Mouse (Mus musculus): ENCODE measurements around the gene 2310033P09Rik. TPM values are rescaled to one million over a fixed set of nuclear protein-coding genes. Genes with fewer than 3 reads are reported as not detected.
"Not testable (repeated sequence)": the region's sequence is repeated elsewhere in the genome, so short reads cannot be mapped to it uniquely, and the experiment has no call there.

2310033P09Rik gene
- polyA plus RNA-seq, 1 experiment from 2014 or later = 24.5 TPM

GRCm38 (mm10) chr11:59209003-59209441 is 901 bp downstream of the 2310033P09Rik start:
- no peaks in the 10 kb centered on the region for H3K27me3 ChIP-seq (ENCODE audit: control insufficient read depth, insufficient read depth, low read length)
- H3K9me3 ChIP-seq (replicated peaks; ENCODE audit: control insufficient read depth, low read length) = no peaks in the 10 kb centered on the region
- H3K4me3 ChIP-seq (ENCODE audit: low read depth, low read length) = peak overlapping the region; percentile 83
- peaks cover 8% of the 10 kb centered on the region for H3K4me1 ChIP-seq (ENCODE audit: control insufficient read depth, insufficient read depth, low read length)
- peak overlapping the region; percentile 93 for H3K27ac ChIP-seq (ENCODE audit: low read depth, low read length)
- 9% methylated on average over 18 of the region's 18 CpGs for WGBS (ENCODE audit: insufficient replicate concordance)
- peak overlapping the region; percentile 67 for H3K4me2 ChIP-seq
- H3K36me3 ChIP-seq (ENCODE audit: control insufficient read depth, insufficient read depth, low read length) = peaks cover 19% of the 10 kb centered on the region
- peak; percentile 53; the same call in 1 of the 2 replicates for ATAC-seq (replicated peaks; ENCODE audit: insufficient number of reproducible peaks, low FRiP score, low TSS enrichment)
- peak overlapping the region; percentile 91 for H3K9ac ChIP-seq (ENCODE audit: low read depth, low read length)

DNA sequence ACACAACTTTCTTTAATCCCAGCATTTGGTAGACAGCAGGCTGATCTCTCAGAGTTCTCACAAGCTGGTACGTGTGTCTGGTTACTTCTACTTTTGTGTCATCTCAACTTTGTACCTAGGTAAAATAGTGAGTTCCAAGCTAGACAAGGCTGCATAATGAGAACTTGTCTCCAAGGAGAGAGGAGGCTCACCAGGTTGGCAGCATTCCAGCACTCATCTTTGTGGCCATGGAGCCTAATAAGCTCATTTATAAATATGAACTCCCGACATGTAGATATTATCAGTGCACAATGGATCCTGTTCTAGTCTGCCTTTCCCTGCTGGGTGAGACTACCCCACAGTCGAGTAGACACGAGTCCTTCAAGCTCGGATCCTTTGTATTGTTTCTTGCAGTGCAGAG is 1.5 kb downstream of the 2310033P09Rik start:
- peak overlapping the region; percentile 67 for H3K4me2 ChIP-seq
- H3K4me3 ChIP-seq (ENCODE audit: low read depth, low read length) = peak overlapping the region; percentile 83; the same call in 1 of the 2 replicates
- WGBS (ENCODE audit: insufficient replicate concordance) = 77% methylated on average over 5 of the region's 5 CpGs
- no peaks in the 10 kb centered on the region for H3K27me3 ChIP-seq (ENCODE audit: control insufficient read depth, insufficient read depth, low read length)
- peaks cover 19% of the 10 kb centered on the region for H3K36me3 ChIP-seq (ENCODE audit: control insufficient read depth, insufficient read depth, low read length)
- H3K9ac ChIP-seq (ENCODE audit: low read depth, low read length) = no peak overlapping the region
- no peaks in the 10 kb centered on the region for H3K9me3 ChIP-seq (replicated peaks; ENCODE audit: control insufficient read depth, low read length)
- H3K4me1 ChIP-seq (ENCODE audit: control insufficient read depth, insufficient read depth, low read length) = peaks cover 8% of the 10 kb centered on the region
- H3K27ac ChIP-seq (ENCODE audit: low read depth, low read length) = peak overlapping the region; percentile 93
- no peak for ATAC-seq (replicated peaks; ENCODE audit: insufficient number of reproducible peaks, low FRiP score, low TSS enrichment)

DNA sequence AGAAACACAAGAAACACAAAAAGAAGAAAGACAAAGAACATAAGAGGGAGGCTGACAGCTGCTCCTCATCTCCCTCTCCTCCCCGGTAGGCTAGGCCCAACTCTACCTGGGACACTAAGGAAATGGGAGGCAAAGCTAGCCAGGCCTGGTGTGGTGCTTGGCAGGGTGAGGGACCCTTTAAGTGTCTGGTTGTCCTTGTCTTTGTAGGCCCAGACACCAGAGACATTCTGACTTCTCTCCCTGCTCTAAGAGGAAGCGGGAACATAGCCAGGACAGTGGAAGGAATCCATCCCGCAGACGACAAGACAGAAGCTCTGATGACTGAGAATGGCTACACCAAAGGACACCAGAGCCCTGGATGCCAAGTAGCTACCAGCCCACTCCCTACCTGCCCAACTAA is 1.9 kb downstream of the 2310033P09Rik start:
- Histone ChIP-seq H3K4me2 (no peak overlapping the region), H3K9me3 (replicated peaks; ENCODE audit: control insufficient read depth, low read length) (no peaks in the 10 kb centered on the region), H3K27ac (ENCODE audit: low read depth, low read length) (no peak overlapping the region), H3K4me3 (ENCODE audit: low read depth, low read length) (no peak overlapping the region), H3K9ac (ENCODE audit: low read depth, low read length) (no peak overlapping the region), H3K27me3 (ENCODE audit: control insufficient read depth, insufficient read depth, low read length) (no peaks in the 10 kb centered on the region), H3K36me3 (ENCODE audit: control insufficient read depth, insufficient read depth, low read length) (peaks cover 19% of the 10 kb centered on the region), H3K4me1 (ENCODE audit: control insufficient read depth, insufficient read depth, low read length) (peaks cover 8% of the 10 kb centered on the region)
- no peak for ATAC-seq (replicated peaks; ENCODE audit: insufficient number of reproducible peaks, low FRiP score, low TSS enrichment)
- 83% methylated on average over 4 of the region's 4 CpGs for WGBS (ENCODE audit: insufficient replicate concordance)

- ATAC-seq (replicated peaks; ENCODE audit: insufficient number of reproducible peaks, low FRiP score, low TSS enrichment); H3K27me3 ChIP-seq (ENCODE audit: control insufficient read depth, insufficient read depth, low read length); H3K4me1 ChIP-seq (ENCODE audit: control insufficient read depth, insufficient read depth, low read length); H3K9me3 ChIP-seq (replicated peaks; ENCODE audit: control insufficient read depth, low read length); H3K9ac ChIP-seq (ENCODE audit: low read depth, low read length); H3K4me3 ChIP-seq (ENCODE audit: low read depth, low read length); H3K27ac ChIP-seq (ENCODE audit: low read depth, low read length); H3K4me2 ChIP-seq: not testable (repeated sequence)
- H3K36me3 ChIP-seq (ENCODE audit: control insufficient read depth, insufficient read depth, low read length) = peaks cover 18% of the 10 kb centered on the region
- WGBS (ENCODE audit: insufficient replicate concordance) = 89% methylated on average over 8 of the region's 9 CpGs
Observed at GRCm38 (mm10) chr11:59211561-59211960, 3.4 kb downstream of the 2310033P09Rik start.

DNA sequence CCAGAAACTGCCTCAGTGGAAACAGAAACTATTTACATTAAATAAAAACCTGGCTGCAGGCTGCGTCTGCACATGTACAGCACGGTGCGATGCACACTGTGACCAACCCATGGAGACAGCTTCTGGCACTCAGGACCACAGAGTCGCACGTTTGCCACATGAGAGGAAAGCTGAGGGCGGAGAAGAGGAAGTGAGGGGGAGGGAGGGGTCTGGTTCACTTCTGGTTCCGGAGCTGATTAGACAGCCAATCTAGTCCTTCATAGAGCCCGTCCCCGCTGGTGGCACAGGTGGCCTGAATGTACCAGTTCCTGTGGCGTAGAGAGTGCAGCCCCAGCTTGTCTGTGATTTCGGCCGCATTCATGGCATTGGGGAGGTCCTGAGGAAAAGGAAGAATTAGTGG is 4.2 kb downstream of the 2310033P09Rik start:
- 68% methylated on average over 12 of the region's 12 CpGs for WGBS (ENCODE audit: insufficient replicate concordance)
- H3K4me2 ChIP-seq; H3K9ac ChIP-seq (ENCODE audit: low read depth, low read length); H3K9me3 ChIP-seq (replicated peaks; ENCODE audit: control insufficient read depth, low read length); ATAC-seq (replicated peaks; ENCODE audit: insufficient number of reproducible peaks, low FRiP score, low TSS enrichment); H3K4me3 ChIP-seq (ENCODE audit: low read depth, low read length); H3K27me3 ChIP-seq (ENCODE audit: control insufficient read depth, insufficient read depth, low read length); H3K27ac ChIP-seq (ENCODE audit: low read depth, low read length): not testable (repeated sequence)
- Histone ChIP-seq H3K36me3 (ENCODE audit: control insufficient read depth, insufficient read depth, low read length) (peaks cover 18% of the 10 kb centered on the region), H3K4me1 (ENCODE audit: control insufficient read depth, insufficient read depth, low read length) (peaks cover 11% of the 10 kb centered on the region)

DNA sequence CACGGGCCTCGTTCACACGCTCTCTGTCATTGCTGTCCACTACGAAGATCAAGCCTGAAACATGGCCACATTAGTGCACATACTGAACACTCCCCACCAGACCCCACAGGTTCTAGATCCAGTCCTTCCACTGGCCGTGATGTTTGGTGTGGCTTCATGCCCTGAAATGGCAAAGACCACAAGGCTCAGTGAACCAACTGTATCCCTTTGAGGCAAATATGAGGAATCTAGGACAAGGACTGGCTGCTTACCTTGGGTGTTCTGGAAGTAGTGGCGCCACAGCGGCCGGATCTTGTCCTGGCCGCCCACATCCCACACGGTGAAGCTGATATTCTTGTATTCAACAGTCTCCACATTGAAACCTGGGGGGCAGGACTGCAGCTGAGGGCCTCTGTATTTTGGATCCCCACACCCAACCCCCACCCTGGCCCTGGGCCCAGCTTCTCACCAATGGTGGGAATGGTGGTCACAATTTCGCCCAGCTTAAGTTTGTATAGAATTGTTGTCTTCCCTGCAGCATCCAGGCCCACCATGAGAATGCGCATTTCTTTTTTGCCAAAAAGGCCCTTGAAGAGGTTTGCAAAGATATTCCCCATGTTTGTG is 4.9 kb downstream of the 2310033P09Rik start:
- H3K27me3 ChIP-seq (ENCODE audit: control insufficient read depth, insufficient read depth, low read length) = no peaks in the 10 kb centered on the region
- no peak overlapping the region for H3K27ac ChIP-seq (ENCODE audit: low read depth, low read length)
- H3K9me3 ChIP-seq (replicated peaks; ENCODE audit: control insufficient read depth, low read length) = no peaks in the 10 kb centered on the region
- peaks cover 11% of the 10 kb centered on the region for H3K4me1 ChIP-seq (ENCODE audit: control insufficient read depth, insufficient read depth, low read length)
- peaks cover 18% of the 10 kb centered on the region for H3K36me3 ChIP-seq (ENCODE audit: control insufficient read depth, insufficient read depth, low read length)
- no peak overlapping the region for H3K4me3 ChIP-seq (ENCODE audit: low read depth, low read length)
- no peak overlapping the region for H3K9ac ChIP-seq (ENCODE audit: low read depth, low read length)
- no peak overlapping the region for H3K4me2 ChIP-seq
- 90% methylated on average over 12 of the region's 12 CpGs for WGBS (ENCODE audit: insufficient replicate concordance)
- ATAC-seq (replicated peaks; ENCODE audit: insufficient number of reproducible peaks, low FRiP score, low TSS enrichment) = no peak

DNA sequence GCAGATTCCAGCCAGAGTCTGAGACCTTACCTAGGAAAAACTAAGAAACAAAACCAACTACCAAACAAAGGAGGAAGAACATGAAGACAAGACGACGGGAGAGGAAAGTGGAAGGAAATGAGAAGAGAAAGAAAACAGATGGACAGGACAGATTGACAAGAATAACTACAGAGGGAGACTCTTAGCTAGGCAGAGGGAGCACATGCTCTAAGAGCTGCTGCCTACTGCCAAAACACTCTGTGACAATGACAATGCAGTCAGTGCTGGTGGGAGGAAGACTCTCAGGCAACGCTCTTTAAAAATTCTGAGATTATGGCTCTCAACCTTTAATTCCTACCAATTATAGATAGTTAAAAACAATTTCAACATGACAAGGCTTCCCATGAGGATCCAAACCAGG is 8.8 kb downstream of the 2310033P09Rik start:
- peaks cover 11% of the 10 kb centered on the region; the same call in 1 of the 2 replicates for H3K36me3 ChIP-seq (ENCODE audit: control insufficient read depth, insufficient read depth, low read length)
- 70% methylated on average over 3 of the region's 3 CpGs for WGBS (ENCODE audit: insufficient replicate concordance)
- H3K27ac ChIP-seq (ENCODE audit: low read depth, low read length) = no peak overlapping the region
- H3K4me2 ChIP-seq = no peak overlapping the region
- no peak for ATAC-seq (replicated peaks; ENCODE audit: insufficient number of reproducible peaks, low FRiP score, low TSS enrichment)
- H3K9ac ChIP-seq (ENCODE audit: low read depth, low read length) = no peak overlapping the region
- peaks cover 15% of the 10 kb centered on the region for H3K4me1 ChIP-seq (ENCODE audit: control insufficient read depth, insufficient read depth, low read length)
- H3K9me3 ChIP-seq (replicated peaks; ENCODE audit: control insufficient read depth, low read length) = no peaks in the 10 kb centered on the region
- no peak overlapping the region for H3K4me3 ChIP-seq (ENCODE audit: low read depth, low read length)
- H3K27me3 ChIP-seq (ENCODE audit: control insufficient read depth, insufficient read depth, low read length) = no peaks in the 10 kb centered on the region

DNA sequence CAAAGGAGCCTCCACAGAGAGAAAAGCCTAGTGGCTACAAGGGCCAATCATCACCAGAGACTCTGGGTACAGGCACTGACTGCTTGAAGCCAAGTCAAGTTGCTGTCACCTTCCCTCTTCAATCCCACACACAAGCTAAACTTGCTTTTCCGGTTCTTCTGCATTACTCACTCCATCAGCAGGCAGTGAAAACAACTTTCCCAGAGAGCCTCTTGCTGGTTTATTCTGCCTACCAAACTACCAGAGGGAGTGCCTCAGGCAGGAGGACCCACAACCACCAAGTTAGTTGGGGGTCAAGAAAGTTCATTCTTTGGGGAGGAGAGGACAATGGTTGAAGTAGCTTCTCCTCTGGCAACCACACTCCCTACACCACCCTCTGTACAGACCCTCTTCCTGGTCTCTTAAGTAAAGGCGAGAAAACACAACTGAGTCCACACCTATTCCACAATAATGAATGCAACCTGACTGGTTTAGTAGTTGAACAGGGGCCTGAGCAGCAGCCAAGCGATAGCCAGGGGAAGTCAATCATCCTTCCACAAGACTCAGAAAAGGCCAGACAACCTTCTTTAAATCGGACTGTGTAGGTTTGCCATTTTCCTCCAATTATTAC is 10.4 kb downstream of the 2310033P09Rik start:
- H3K36me3 ChIP-seq (ENCODE audit: control insufficient read depth, insufficient read depth, low read length) = 0 out of 2 replicates have a peak, but pooled peaks cover 8% of the 10 kb centered on the region
- H3K9me3 ChIP-seq (replicated peaks; ENCODE audit: control insufficient read depth, low read length) = no peaks in the 10 kb centered on the region
- no peak overlapping the region for H3K4me2 ChIP-seq
- no peak overlapping the region for H3K27ac ChIP-seq (ENCODE audit: low read depth, low read length)
- 77% methylated on average over 4 of the region's 4 CpGs for WGBS (ENCODE audit: insufficient replicate concordance)
- ATAC-seq (replicated peaks; ENCODE audit: insufficient number of reproducible peaks, low FRiP score, low TSS enrichment) = no peak
- no peak overlapping the region for H3K4me3 ChIP-seq (ENCODE audit: low read depth, low read length)
- H3K27me3 ChIP-seq (ENCODE audit: control insufficient read depth, insufficient read depth, low read length) = no peaks in the 10 kb centered on the region
- no peak overlapping the region for H3K9ac ChIP-seq (ENCODE audit: low read depth, low read length)
- peaks cover 26% of the 10 kb centered on the region for H3K4me1 ChIP-seq (ENCODE audit: control insufficient read depth, insufficient read depth, low read length)

DNA sequence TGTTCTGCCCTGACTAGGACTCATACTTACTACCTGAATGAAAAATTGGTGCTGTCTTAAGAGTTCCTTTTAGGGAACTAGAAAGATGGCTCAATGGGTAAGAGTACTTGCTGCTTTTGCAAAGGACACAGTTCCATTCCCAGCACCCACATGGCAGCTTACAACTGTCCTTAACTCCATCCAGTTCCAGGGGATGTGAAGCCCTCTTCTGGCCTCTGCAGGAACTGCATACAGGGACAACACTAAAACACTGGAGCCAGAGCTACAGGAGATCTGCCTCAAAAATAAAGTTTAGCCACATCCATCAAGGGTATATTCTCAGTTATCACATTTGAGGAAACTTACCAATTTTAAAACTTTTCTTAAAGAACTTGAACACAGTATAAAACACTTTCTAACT is 10.9 kb downstream of the 2310033P09Rik start:
- Histone ChIP-seq H3K27me3 (ENCODE audit: control insufficient read depth, insufficient read depth, low read length) (no peaks in the 10 kb centered on the region), H3K4me1 (ENCODE audit: control insufficient read depth, insufficient read depth, low read length) (peaks cover 32% of the 10 kb centered on the region), H3K4me2 (no peak overlapping the region), H3K4me3 (ENCODE audit: low read depth, low read length) (no peak overlapping the region), H3K36me3 (ENCODE audit: control insufficient read depth, insufficient read depth, low read length) (0 out of 2 replicates have a peak, but pooled peaks cover 8% of the 10 kb centered on the region), H3K9ac (ENCODE audit: low read depth, low read length) (no peak overlapping the region), H3K9me3 (replicated peaks; ENCODE audit: control insufficient read depth, low read length) (no peaks in the 10 kb centered on the region), H3K27ac (ENCODE audit: low read depth, low read length) (no peak overlapping the region)
- ATAC-seq (replicated peaks; ENCODE audit: insufficient number of reproducible peaks, low FRiP score, low TSS enrichment) = no peak

Measured in heart, embryonic 11.5 days (tissue).